In genomic region chr7:66101866-66102265, GRCm38 (mm10) we compare ENCODE assay signal across 8 mouse cellular contexts. TPM values are rescaled to one million over a fixed set of nuclear protein-coding genes. Genes with fewer than 3 reads are reported as not detected.
A peak's percentile ranks its signal among the peaks of the same experiment; 100 is the strongest.
DNase-seq lines count a peak whose midpoint lies in the region; ATAC-seq and TF ChIP-seq lines count a peak whose summit lies in the region.

No protein-coding gene starts in this region.

- no peaks in the 10 kb centered on the region for H3K79me2 ChIP-seq in CH12.LX (replicated peaks; ENCODE audit: control insufficient read depth, extremely low read depth, insufficient read depth, poor library complexity, severe bottlenecking)

- no peak overlapping the region for H3K4me2 ChIP-seq in hindbrain, embryonic 14.5 days (replicated peaks)
- no peak overlapping the region for H3K4me2 ChIP-seq in hindbrain, embryonic 13.5 days
- H3K4me2 ChIP-seq in CH12.LX (ENCODE audit: insufficient read depth, low read depth, poor library complexity, severe bottlenecking): no peak overlapping the region
- H3K4me2 ChIP-seq in forebrain, embryonic 16.5 days (ENCODE audit: low read length): no peak overlapping the region

- no peak overlapping the region for H3K27ac ChIP-seq in hindbrain, embryonic 14.5 days
- H3K27ac ChIP-seq in hindbrain, embryonic 13.5 days: no peak overlapping the region
- H3K27ac ChIP-seq in CH12.LX (ENCODE audit: insufficient read depth, low read depth): no peak overlapping the region
- no peak overlapping the region for H3K27ac ChIP-seq in forebrain, embryonic 16.5 days (ENCODE audit: low read length)

- in situ Hi-C loops in CH12.LX (cut with MboI; ENCODE audit: low pct_ligation_motif_present, low pct_unique_long_range_greater_than_20kb, low sequenced_read_pairs): no loop called here

- peak; percentile 78 for DNase-seq in hindbrain, embryonic 14.5 days (ENCODE audit: low spot score)
- DNase-seq in 416B (ENCODE audit: low read depth) (peak; percentile 76), CH12.LX (ENCODE audit: extremely low read depth) (peak; percentile 66)
- no peak for DNase-seq in layer of hippocampus, postnatal 25 days (ENCODE audit: extremely low spot score in 1 of 2, low spot score in 1 of 2)
- no peak for DNase-seq in ovary, adult 18-20 months (ENCODE audit: low spot score)

- TF ChIP-seq RAD21 in CH12.LX (IDR thresholded peaks at IDR 0.05; ENCODE audit: low read depth, low read length): peak; percentile 84

- dilution Hi-C loops in CH12.LX (cut with MboI; ENCODE audit: extremely low pct_ligation_motif_present, extremely low pct_unique_long_range_greater_than_20kb, low sequenced_read_pairs): no loop called here

- TF ChIP-seq EP300 in CH12.LX (IDR thresholded peaks at IDR 0.05; ENCODE audit: low read length): no peak

- H3K4me3 ChIP-seq in hindbrain, embryonic 14.5 days (replicated peaks; ENCODE audit: low read length): no peak overlapping the region
- no peak overlapping the region for H3K4me3 ChIP-seq in hindbrain, embryonic 13.5 days
- H3K4me3 ChIP-seq in CH12.LX (replicated peaks in 1 of 3; ENCODE audit: low read depth in 2 of 3, low read length in 2 of 3, poor library complexity in 1 of 3): no peak overlapping the region
- no peak overlapping the region for H3K4me3 ChIP-seq in forebrain, embryonic 16.5 days (replicated peaks; ENCODE audit: low read length)

- TF ChIP-seq CTCF in CH12.LX (conservative IDR thresholded peaks at IDR 0.05 in 1 of 2, IDR thresholded peaks at IDR 0.05 in 1 of 2; ENCODE audit: low read depth in 2 of 2, low read length in 2 of 2): peak; percentile 26 to 87; a peak in 2 of 4 replicates

- ATAC-seq in hindbrain, embryonic 14.5 days (ENCODE audit: low FRiP score): no peak
- no peak for ATAC-seq in hindbrain, embryonic 13.5 days (ENCODE audit: low FRiP score)
- peak; percentile 40; the same call in 1 of the 2 replicates for ATAC-seq in erythroid progenitor cell, adult 5-6 weeks (replicated peaks; ENCODE audit: low FRiP score, poor library complexity, severe bottlenecking)
- ATAC-seq in forebrain, embryonic 16.5 days: no peak

- no peaks in the 10 kb centered on the region for H3K36me3 ChIP-seq in hindbrain, embryonic 14.5 days (replicated peaks; ENCODE audit: control insufficient read depth, insufficient read depth)
- H3K36me3 ChIP-seq in hindbrain, embryonic 13.5 days: no peaks in the 10 kb centered on the region
- H3K36me3 ChIP-seq in CH12.LX (replicated peaks in 1 of 2; ENCODE audit: control insufficient read depth in 1 of 2, insufficient read depth in 1 of 2, low read length in 1 of 2): no peaks in the 10 kb centered on the region
- no peaks in the 10 kb centered on the region for H3K36me3 ChIP-seq in forebrain, embryonic 16.5 days (ENCODE audit: control insufficient read depth, insufficient read depth)

- H3K27me3 ChIP-seq in hindbrain, embryonic 14.5 days (ENCODE audit: control insufficient read depth, insufficient read depth, low read length): no peaks in the 10 kb centered on the region
- peaks cover 6% of the 10 kb centered on the region; the same call in 1 of the 2 replicates for H3K27me3 ChIP-seq in hindbrain, embryonic 13.5 days
- H3K27me3 ChIP-seq in CH12.LX (replicated peaks): no peaks in the 10 kb centered on the region
- 0 out of 2 replicates have a peak, but pooled peaks cover 3% of the 10 kb centered on the region for H3K27me3 ChIP-seq in forebrain, embryonic 16.5 days (replicated peaks; ENCODE audit: control insufficient read depth, insufficient read depth, low read length)

- H3K4me1 ChIP-seq in hindbrain, embryonic 14.5 days (replicated peaks; ENCODE audit: control insufficient read depth, insufficient read depth, low read length): no peaks in the 10 kb centered on the region
- H3K4me1 ChIP-seq in hindbrain, embryonic 13.5 days (replicated peaks): no peaks in the 10 kb centered on the region
- no peaks in the 10 kb centered on the region for H3K4me1 ChIP-seq in CH12.LX (ENCODE audit: control insufficient read depth in 1 of 2, insufficient read depth in 2 of 2)
- H3K4me1 ChIP-seq in forebrain, embryonic 16.5 days (replicated peaks; ENCODE audit: control insufficient read depth, insufficient read depth, low read length): no peaks in the 10 kb centered on the region

- no peak overlapping the region for H3K9ac ChIP-seq in hindbrain, embryonic 14.5 days
- H3K9ac ChIP-seq in hindbrain, embryonic 13.5 days: no peak overlapping the region
- no peak overlapping the region for H3K9ac ChIP-seq in CH12.LX (ENCODE audit: insufficient read depth, low read depth)
- H3K9ac ChIP-seq in forebrain, embryonic 16.5 days (replicated peaks; ENCODE audit: low read depth, low read length): no peak overlapping the region

- TF ChIP-seq POLR2A in CH12.LX (IDR thresholded peaks at IDR 0.05; ENCODE audit: low read depth, low read length): no peak

- WGBS in hindbrain, embryonic 14.5 days: 6% methylated on average over 4 of the region's 4 CpGs
- 7% methylated on average over 4 of the region's 4 CpGs for WGBS in hindbrain, embryonic 13.5 days
- WGBS in forebrain, embryonic 16.5 days: 7% methylated on average over 4 of the region's 4 CpGs

- no peaks in the 10 kb centered on the region for H3K9me3 ChIP-seq in hindbrain, embryonic 14.5 days (ENCODE audit: control insufficient read depth, low read length)
- no peaks in the 10 kb centered on the region for H3K9me3 ChIP-seq in hindbrain, embryonic 13.5 days
- no peaks in the 10 kb centered on the region for H3K9me3 ChIP-seq in CH12.LX (replicated peaks; ENCODE audit: low read length)
- no peaks in the 10 kb centered on the region for H3K9me3 ChIP-seq in forebrain, embryonic 16.5 days (ENCODE audit: control insufficient read depth, low read length)

TF ChIP-seq in CH12.LX, 34 proteins besides CTCF, POLR2A, EP300 and RAD21 (continues in another document):
- TF ChIP-seq ZKSCAN1 (IDR thresholded peaks at IDR 0.05; ENCODE audit: borderline replicate concordance, low read depth, low read length) (no peak), SMC3 (IDR thresholded peaks at IDR 0.05; ENCODE audit: low read depth, low read length) (peak; percentile 82), MAFK (IDR thresholded peaks at IDR 0.05; ENCODE audit: insufficient replicate concordance, low read length) (no peak), SIN3A (IDR thresholded peaks at IDR 0.05; ENCODE audit: low read length) (0 out of 2 replicates have a peak, but pooled peaks have one; percentile 32), TCF12 (IDR thresholded peaks at IDR 0.05; ENCODE audit: low read depth, low read length) (no peak), KAT2A (IDR thresholded peaks at IDR 0.05; ENCODE audit: insufficient replicate concordance, low read length) (no peak), ZNF384 (IDR thresholded peaks at IDR 0.05; ENCODE audit: low read depth, low read length) (peak; percentile 98), ZMIZ1 (IDR thresholded peaks at IDR 0.05; ENCODE audit: low read depth, low read length) (no peak), MXI1 (IDR thresholded peaks at IDR 0.05; ENCODE audit: low read depth, low read length) (no peak), CHD1 (IDR thresholded peaks at IDR 0.05; ENCODE audit: low read depth, low read length) (no peak)

RNA-seq across cellular contexts. Expression of gene Chsy1, which starts 7.4 kb away (rescaled TPM):
- 15.7 and 17.2 TPM in 2 replicates for polyA plus RNA-seq in hindbrain, embryonic 14.5 days (2014; fragmentation: Nextera tagmentation; extraction: Ambion mirVana)
- 12.5 and 13.1 TPM in 2 replicates for polyA plus RNA-seq in hindbrain, embryonic 13.5 days (2015; fragmentation: Nextera tagmentation; extraction: Ambion mirVana)
- total RNA-seq in CH12.LX (2012; rRNA removed) (2.3 and 2.4 TPM in 2 replicates), CH12.LX (2014; rRNA removed) (5.5 and 5.9 TPM in 2 replicates)
- polyA plus RNA-seq in CH12.LX (2012; ENCODE audit: insufficient read length, low read depth): 2.3 and 2.5 TPM in 2 replicates
- 7.6 and 10.1 TPM in 2 replicates for total RNA-seq in erythroid progenitor cell, adult 5-6 weeks (2015; ENCODE audit: low replicate concordance)
- 9.9 and 15.3 TPM in 2 replicates for total RNA-seq in erythroid progenitor cell, adult 5-6 weeks (2017; ENCODE audit: low replicate concordance)
- total RNA-seq in layer of hippocampus, postnatal 25 days (2021): 10 to 100 TPM; 17.6 to 18.3 TPM
- polyA plus RNA-seq in forebrain, embryonic 16.5 days (2015; fragmentation: Nextera tagmentation; extraction: Ambion mirVana): 11.4 and 12.6 TPM in 2 replicates

RNA-seq across cellular contexts. Expression of gene Selenos, which starts 22.4 kb away (rescaled TPM):
- 80.3 and 88.0 TPM in 2 replicates for polyA plus RNA-seq in hindbrain, embryonic 14.5 days (2014; fragmentation: Nextera tagmentation; extraction: Ambion mirVana)
- polyA plus RNA-seq in hindbrain, embryonic 13.5 days (2015; fragmentation: Nextera tagmentation; extraction: Ambion mirVana): 84.5 and 87.0 TPM in 2 replicates
- total RNA-seq in CH12.LX (2012; rRNA removed) (75.0 and 113 TPM in 2 replicates), CH12.LX (2014; rRNA removed) (101 and 120 TPM in 2 replicates)
- 112 and 123 TPM in 2 replicates for polyA plus RNA-seq in CH12.LX (2012; ENCODE audit: insufficient read length, low read depth)
- 22.6 and 27.0 TPM in 2 replicates for total RNA-seq in erythroid progenitor cell, adult 5-6 weeks (2015; ENCODE audit: low replicate concordance)
- 17.5 and 18.9 TPM in 2 replicates for total RNA-seq in erythroid progenitor cell, adult 5-6 weeks (2017; ENCODE audit: low replicate concordance)
- 10 to 100 TPM; 54.0 to 56.2 TPM for total RNA-seq in layer of hippocampus, postnatal 25 days (2021)
- polyA plus RNA-seq in forebrain, embryonic 16.5 days (2015; fragmentation: Nextera tagmentation; extraction: Ambion mirVana): 80.3 and 85.4 TPM in 2 replicates

RNA-seq across cellular contexts. Expression of gene Snrpa1, which starts 43.1 kb away (rescaled TPM):
- 119 and 124 TPM in 2 replicates for polyA plus RNA-seq in hindbrain, embryonic 14.5 days (2014; fragmentation: Nextera tagmentation; extraction: Ambion mirVana)
- 145 and 149 TPM in 2 replicates for polyA plus RNA-seq in hindbrain, embryonic 13.5 days (2015; fragmentation: Nextera tagmentation; extraction: Ambion mirVana)
- 146 and 218 TPM in 2 replicates for total RNA-seq in CH12.LX (2012; rRNA removed)
- total RNA-seq in CH12.LX (2014; rRNA removed): 189 and 212 TPM in 2 replicates
- polyA plus RNA-seq in CH12.LX (2012; ENCODE audit: insufficient read length, low read depth): 189 and 207 TPM in 2 replicates
- 21.3 and 45.3 TPM in 2 replicates for total RNA-seq in erythroid progenitor cell, adult 5-6 weeks (2015; ENCODE audit: low replicate concordance)
- total RNA-seq in erythroid progenitor cell, adult 5-6 weeks (2017; ENCODE audit: low replicate concordance): 16.9 and 45.1 TPM in 2 replicates
- 10 to 100 TPM; 36.8 to 37.5 TPM for total RNA-seq in layer of hippocampus, postnatal 25 days (2021)
- polyA plus RNA-seq in forebrain, embryonic 16.5 days (2015; fragmentation: Nextera tagmentation; extraction: Ambion mirVana): 147 and 154 TPM in 2 replicates

RNA-seq across cellular contexts. Expression of gene Gm45213, which starts 58.5 kb away (rescaled TPM):
- polyA plus RNA-seq in hindbrain, embryonic 14.5 days (2014; fragmentation: Nextera tagmentation; extraction: Ambion mirVana): not detected in 2 replicates
- polyA plus RNA-seq in hindbrain, embryonic 13.5 days (2015; fragmentation: Nextera tagmentation; extraction: Ambion mirVana): not detected in 2 replicates
- total RNA-seq in CH12.LX (2012; rRNA removed) (not detected in 2 replicates), CH12.LX (2014; rRNA removed) (not detected in 2 replicates)
- polyA plus RNA-seq in CH12.LX (2012; ENCODE audit: insufficient read length, low read depth): not detected in 2 replicates
- not detected in 2 replicates for total RNA-seq in erythroid progenitor cell, adult 5-6 weeks (2015; ENCODE audit: low replicate concordance)
- not detected in 2 replicates for total RNA-seq in erythroid progenitor cell, adult 5-6 weeks (2017; ENCODE audit: low replicate concordance)
- not detected for total RNA-seq in layer of hippocampus, postnatal 25 days (2021)
- polyA plus RNA-seq in forebrain, embryonic 16.5 days (2015; fragmentation: Nextera tagmentation; extraction: Ambion mirVana): not detected in 2 replicates

Comparison
In these comparisons a context has a peak if more than half of its experiments do, and no peak if none do; other contexts are left out.
1. DNase-seq: peak in hindbrain, embryonic 14.5 days (single experiment), 416B (single experiment) and CH12.LX (single experiment); none in layer of hippocampus, postnatal 25 days (0 of 2) and ovary, adult 18-20 months (single experiment).